Mouse (Mus musculus): ENCODE measurements at regions not wholly inside any gene's neighbourhood (a gene's known extent, or its start where the extent isn't known, plus 50 kb on each side); places are given as distances from the start of the nearest gene placed in this dataset.

GRCm38 (mm10) chr16:29964563-29964962 lies 99.6 kb upstream of the Hes1 start:
- DNase-seq: no peak

GRCm38 (mm10) chr16:29968743-29969142 lies 95.4 kb upstream of the Hes1 start:
- no peak for DNase-seq

- peak in 1 of 2 experiments; percentile 35 for DNase-seq
These were observed 91.4 kb upstream of the Hes1 start for GRCm38 (mm10) chr16:29972741-29973141.

- peak; percentile 71 to 72 for DNase-seq
These were observed 90.9 kb upstream of the Hes1 start for GRCm38 (mm10) chr16:29973250-29973649.

- DNase-seq: no peak
These were observed 88.4 kb upstream of the Hes1 start for GRCm38 (mm10) chr16:29975800-29976199.

GRCm38 (mm10) chr16:29977011-29977410 lies 87.2 kb upstream of the Hes1 start:
- no peak for DNase-seq

- DNase-seq: no peak
These were observed 86.5 kb upstream of the Hes1 start for GRCm38 (mm10) chr16:29977711-29978110.

GRCm38 (mm10) chr16:29979066-29979465 lies 85.1 kb upstream of the Hes1 start:
- DNase-seq: no peak

GRCm38 (mm10) chr16:29981543-29981942 lies 82.6 kb upstream of the Hes1 start:
- DNase-seq: no peak

- no peak for DNase-seq
These were observed 81.9 kb upstream of the Hes1 start for GRCm38 (mm10) chr16:29982224-29982785.

- DNase-seq: no peak
These were observed 81.0 kb upstream of the Hes1 start for GRCm38 (mm10) chr16:29983161-29983560.

GRCm38 (mm10) chr16:29985126-29985931 lies 78.9 kb upstream of the Hes1 start:
- DNase-seq: no peak

GRCm38 (mm10) chr16:29987595-29987994 lies 76.6 kb upstream of the Hes1 start:
- no peak for DNase-seq

- DNase-seq: no peak
These were observed 76.2 kb upstream of the Hes1 start for GRCm38 (mm10) chr16:29987999-29988398.

GRCm38 (mm10) chr16:29989308-29989707 lies 74.9 kb upstream of the Hes1 start:
- peak in 1 of 2 experiments; percentile 45 for DNase-seq

GRCm38 (mm10) chr16:29990393-29990792 lies 73.8 kb upstream of the Hes1 start:
- no peak for DNase-seq

- DNase-seq: no peak
These were observed 73.2 kb upstream of the Hes1 start for GRCm38 (mm10) chr16:29990795-29991587.

GRCm38 (mm10) chr16:29991876-29992380 lies 72.3 kb upstream of the Hes1 start:
- no peak for DNase-seq

GRCm38 (mm10) chr16:29993111-29993510 lies 71.1 kb upstream of the Hes1 start:
- no peak for DNase-seq

GRCm38 (mm10) chr16:29993535-29993934 lies 70.6 kb upstream of the Hes1 start:
- no peak for DNase-seq

GRCm38 (mm10) chr16:29996139-29997069 lies 67.8 kb upstream of the Hes1 start:
- peak; percentile 33 to 81 for DNase-seq

GRCm38 (mm10) chr16:30000166-30000565 lies 64.0 kb upstream of the Hes1 start:
- DNase-seq: no peak

Data from kidney, postnatal 25 days (tissue).